Mouse (Mus musculus) ES-Bruce4 (cell line): Measurements from ENCODE around the gene 1110012L19Rik.

Experiments
- CTCF ChIP-seq: IDR thresholded peaks from one replicate; pipeline ENCODE4 v1.8.1; 2011; ENCODE audit warnings: low read depth, low read length
- EP300 ChIP-seq: IDR thresholded peaks from 2 replicates; pipeline ENCODE4 v1.6.1; 2011; ENCODE audit warnings: low read depth, low read length; ENCODE audit not compliant: insufficient read depth
- POLR2A ChIP-seq: IDR thresholded peaks from one replicate; pipeline ENCODE4 v1.8.1; 2011; ENCODE audit warnings: low read length; ENCODE audit not compliant: insufficient read depth

GRCm38 (mm10) chrX:70385276-70385961 lies at the start of gene 1110012L19Rik:
- TF ChIP-seq CTCF (no peak), EP300 (no peak), POLR2A (no peak)
